In the genomic region with DNA sequence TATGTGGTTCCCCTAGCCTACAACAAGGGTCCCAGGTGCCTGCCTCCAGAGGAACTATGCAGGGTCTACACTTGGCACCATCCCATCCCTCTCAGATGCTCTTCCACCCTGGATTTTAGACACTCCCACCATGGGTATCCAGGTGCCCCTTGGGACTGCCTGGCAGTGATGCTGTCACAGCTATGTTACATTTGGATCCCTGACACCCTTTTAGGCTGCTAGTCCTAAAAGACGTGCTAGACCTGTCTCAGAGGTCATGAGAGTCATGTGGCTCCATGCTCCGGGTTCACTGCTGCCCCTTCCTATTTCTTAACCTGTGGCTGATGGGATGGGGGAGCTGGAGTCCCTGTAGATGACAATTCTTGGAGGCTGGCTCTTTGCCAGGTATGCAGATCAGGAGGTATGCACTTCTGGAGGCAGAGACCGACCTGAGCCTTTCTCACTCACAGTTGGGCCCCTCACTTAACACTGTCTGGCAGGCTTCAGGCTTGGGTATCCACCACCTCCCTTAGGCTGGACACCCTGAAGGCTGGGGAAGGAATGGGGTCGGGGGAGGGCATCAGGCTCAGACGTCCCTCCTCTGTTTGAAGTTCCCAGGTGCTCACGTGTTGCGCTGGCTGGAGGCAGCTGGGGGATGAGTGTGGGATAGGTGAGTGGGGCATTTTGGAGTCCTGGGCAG, we compare ENCODE assay signal across 11 mouse cellular contexts. TPM values are rescaled to one million over a fixed set of nuclear protein-coding genes. Genes with fewer than 3 reads are reported as not detected.
DNase-seq lines count a peak whose midpoint lies in the region; ATAC-seq and TF ChIP-seq lines count a peak whose summit lies in the region.
"Had no signal": no experiment of that assay in that cellular context is flagged by ENCODE, and none has a peak within 500 bp of the region (broad histone marks: within the 10 kb centered on the region; RNA-seq: fewer than 3 reads in every experiment).

No protein-coding gene starts in this region.

- peak overlapping the region; percentile 31 for H3K4me3 ChIP-seq in lung, embryonic 14.5 days (ENCODE audit: low read depth, low read length)
- 0 out of 2 replicates have a peak overlapping the region, but pooled peaks have one; percentile 28 for H3K4me3 ChIP-seq in embryonic facial prominence, embryonic 15.5 days (replicated peaks)
- peak overlapping the region; percentile 40; the same call in 1 of the 2 replicates for H3K4me3 ChIP-seq in midbrain, embryonic 15.5 days

- H3K4me2 ChIP-seq in lung, embryonic 14.5 days: peak overlapping the region; percentile 59
- peak overlapping the region; percentile 81 for H3K4me2 ChIP-seq in embryonic facial prominence, embryonic 15.5 days (replicated peaks)
- H3K4me2 ChIP-seq in midbrain, embryonic 15.5 days: peak overlapping the region; percentile 80

- TF ChIP-seq CTCF in lung, embryonic 14.5 days (IDR thresholded peaks at IDR 0.05; ENCODE audit: low read depth): no peak

- peak; percentile 89 for DNase-seq in heart, adult 11 months
- no peak for DNase-seq in heart, adult 8-10 months (ENCODE audit: low spot score)
- peak; percentile 51 for DNase-seq in lung, embryonic 14.5 days
- no peak for DNase-seq in lung, adult 18-20 months
- no peak for DNase-seq in urinary bladder, postnatal 4 days (ENCODE audit: low spot score in 2 of 2)
- no peak for DNase-seq in left cerebral cortex, adult 8-10 months (ENCODE audit: low spot score in 2 of 2)
- DNase-seq: liver, embryonic 13.5 days; thymus, adult 2 months had no signal

- peaks cover 61% of the 10 kb centered on the region for H3K27me3 ChIP-seq in lung, embryonic 14.5 days (ENCODE audit: insufficient read depth, low read length)
- peaks cover 39% of the 10 kb centered on the region for H3K27me3 ChIP-seq in embryonic facial prominence, embryonic 15.5 days
- H3K27me3 ChIP-seq in midbrain, embryonic 15.5 days (replicated peaks): peaks cover 92% of the 10 kb centered on the region

- no peaks in the 10 kb centered on the region for H3K9me3 ChIP-seq in lung, embryonic 14.5 days (ENCODE audit: low read depth, low read length)
- H3K9me3 ChIP-seq in embryonic facial prominence, embryonic 15.5 days (replicated peaks): no peaks in the 10 kb centered on the region
- H3K9me3 ChIP-seq in midbrain, embryonic 15.5 days: no peaks in the 10 kb centered on the region
- H3K9me3 ChIP-seq: liver, embryonic 13.5 days had no signal

- peaks cover 37% of the 10 kb centered on the region; the same call in 1 of the 2 replicates for H3K36me3 ChIP-seq in lung, embryonic 14.5 days (ENCODE audit: insufficient read depth)
- no peaks in the 10 kb centered on the region; the same call in 1 of the 2 replicates for H3K36me3 ChIP-seq in embryonic facial prominence, embryonic 15.5 days
- H3K36me3 ChIP-seq in midbrain, embryonic 15.5 days (replicated peaks): no peaks in the 10 kb centered on the region
- H3K36me3 ChIP-seq: liver, embryonic 13.5 days had no signal

- H3K4me1 ChIP-seq in lung, embryonic 14.5 days (ENCODE audit: insufficient read depth): peaks cover 46% of the 10 kb centered on the region
- H3K4me1 ChIP-seq in embryonic facial prominence, embryonic 15.5 days: peaks cover 85% of the 10 kb centered on the region
- H3K4me1 ChIP-seq in midbrain, embryonic 15.5 days: peaks cover 58% of the 10 kb centered on the region

- no peak overlapping the region for H3K27ac ChIP-seq in lung, embryonic 14.5 days (ENCODE audit: low read depth)
- no peak overlapping the region for H3K27ac ChIP-seq in embryonic facial prominence, embryonic 15.5 days (replicated peaks)
- H3K27ac ChIP-seq in midbrain, embryonic 15.5 days: no peak overlapping the region
- H3K27ac ChIP-seq: layer of hippocampus, adult 2 months; liver, embryonic 13.5 days had no signal

- WGBS in lung, embryonic 14.5 days: 20% methylated on average over 7 of the region's 7 CpGs
- 21% methylated on average over 7 of the region's 7 CpGs for WGBS in embryonic facial prominence, embryonic 15.5 days
- 3% methylated on average over 7 of the region's 7 CpGs for WGBS in midbrain, embryonic 15.5 days

- no peak overlapping the region for H3K9ac ChIP-seq in lung, embryonic 14.5 days
- no peak overlapping the region for H3K9ac ChIP-seq in embryonic facial prominence, embryonic 15.5 days
- H3K9ac ChIP-seq in midbrain, embryonic 15.5 days: no peak overlapping the region
- H3K9ac ChIP-seq: liver, embryonic 13.5 days had no signal

- ATAC-seq in lung, embryonic 14.5 days (ENCODE audit: insufficient read depth): no peak
- no peak for ATAC-seq in embryonic facial prominence, embryonic 15.5 days (ENCODE audit: insufficient number of reproducible peaks, low FRiP score, low TSS enrichment, low read depth)
- no peak for ATAC-seq in midbrain, embryonic 15.5 days (replicated peaks)

RNA-seq across cellular contexts. Expression of a gene that starts 4.8 kb away (rescaled TPM):
- 1 to 10 TPM; 3.3 to 5.2 (median 4.4) TPM for total RNA-seq in heart, adult 8-10 months (2022)
- 32.7 and 36.3 TPM in 2 replicates for polyA plus RNA-seq in lung, embryonic 14.5 days (2014; fragmentation: Nextera tagmentation; extraction: Ambion mirVana)
- polyA plus RNA-seq in embryonic facial prominence, embryonic 15.5 days (2015; fragmentation: Nextera tagmentation; extraction: Ambion mirVana): 40.7 and 43.4 TPM in 2 replicates
- polyA plus RNA-seq in midbrain, embryonic 15.5 days (2015; fragmentation: Nextera tagmentation; extraction: Ambion mirVana): 1.7 and 2.6 TPM in 2 replicates
- total RNA-seq in left cerebral cortex, adult 8-10 months (2022): 1 to 10 TPM; 4.1 to 4.3 (median 4.1) TPM

RNA-seq across cellular contexts. Expression of a gene that starts 31.0 kb away (rescaled TPM):
- not detected for total RNA-seq in heart, adult 8-10 months (2022)
- 0.18 TPM in 1 of 2 replicates, not detected in the other for polyA plus RNA-seq in lung, embryonic 14.5 days (2014; fragmentation: Nextera tagmentation; extraction: Ambion mirVana)
- 0.30 and 0.52 TPM in 2 replicates for polyA plus RNA-seq in embryonic facial prominence, embryonic 15.5 days (2015; fragmentation: Nextera tagmentation; extraction: Ambion mirVana)
- polyA plus RNA-seq in midbrain, embryonic 15.5 days (2015; fragmentation: Nextera tagmentation; extraction: Ambion mirVana): 3.5 and 4.9 TPM in 2 replicates
- 1 to 10 TPM; 2.7 to 5.1 (median 3.8) TPM for total RNA-seq in left cerebral cortex, adult 8-10 months (2022)
- polyA plus RNA-seq: liver, embryonic 13.5 days; thymus, adult 2 months had no signal

RNA-seq across cellular contexts. Expression of a gene that starts 36.2 kb away (rescaled TPM):
- total RNA-seq in heart, adult 8-10 months (2022): 1 to 10 TPM; 1.3 to 2.3 (median 1.9) TPM
- polyA plus RNA-seq in lung, embryonic 14.5 days (2014; fragmentation: Nextera tagmentation; extraction: Ambion mirVana): 2.6 and 2.7 TPM in 2 replicates
- polyA plus RNA-seq in embryonic facial prominence, embryonic 15.5 days (2015; fragmentation: Nextera tagmentation; extraction: Ambion mirVana): 2.8 and 3.9 TPM in 2 replicates
- polyA plus RNA-seq in midbrain, embryonic 15.5 days (2015; fragmentation: Nextera tagmentation; extraction: Ambion mirVana): 3.9 and 5.2 TPM in 2 replicates
- total RNA-seq in left cerebral cortex, adult 8-10 months (2022): 10 to 100 TPM in 1 of 4 experiments, 1 to 10 TPM in 3; 6.5 to 13.3 (median 7.8) TPM

RNA-seq across cellular contexts. Expression of a gene that starts 42.5 kb away (rescaled TPM):
- total RNA-seq in heart, adult 8-10 months (2022): 10 to 100 TPM; 18.8 to 23.0 (median 19.4) TPM
- 67.0 and 70.7 TPM in 2 replicates for polyA plus RNA-seq in lung, embryonic 14.5 days (2014; fragmentation: Nextera tagmentation; extraction: Ambion mirVana)
- polyA plus RNA-seq in embryonic facial prominence, embryonic 15.5 days (2015; fragmentation: Nextera tagmentation; extraction: Ambion mirVana): 91.5 and 93.4 TPM in 2 replicates
- 93.2 and 93.4 TPM in 2 replicates for polyA plus RNA-seq in midbrain, embryonic 15.5 days (2015; fragmentation: Nextera tagmentation; extraction: Ambion mirVana)
- total RNA-seq in left cerebral cortex, adult 8-10 months (2022): 100 to 1,000 TPM in 1 of 4 experiments, 10 to 100 TPM in 3; 82.2 to 105 (median 95.4) TPM

Comparison
In these comparisons a context has a peak if more than half of its experiments do, and no peak if none do; other contexts are left out.
1. DNase-seq: peak in heart, adult 11 months (single experiment) and lung, embryonic 14.5 days (single experiment); none in heart, adult 8-10 months (single experiment), lung, adult 18-20 months (0 of 2), urinary bladder, postnatal 4 days (0 of 2) and left cerebral cortex, adult 8-10 months (0 of 2).
2. Peak in every context shown above with its lines, with median percentiles within 50 percentile points of each other: H3K4me2 ChIP-seq and H3K4me3 ChIP-seq.